Mouse (Mus musculus): ENCODE measurements around the gene Trak1.

Trak1 gene

GRCm38 (mm10) chr9:121393104-121393503 is 95.8 kb downstream of the Trak1 start:
- no peak for DNase-seq (ENCODE audit: low read depth, low spot score)

- no peak for DNase-seq (ENCODE audit: low read depth, low spot score)
Measured at GRCm38 (mm10) chr9:121394882-121395281, 97.6 kb downstream of the Trak1 start.

GRCm38 (mm10) chr9:121395812-121396211 is 98.5 kb downstream of the Trak1 start:
- DNase-seq (ENCODE audit: low read depth, low spot score) = no peak

- no peak for DNase-seq (ENCODE audit: low read depth, low spot score)
Measured at GRCm38 (mm10) chr9:121398100-121398760, 100.9 kb downstream of the Trak1 start.

GRCm38 (mm10) chr9:121398761-121399160 is 101.5 kb downstream of the Trak1 start:
- DNase-seq (ENCODE audit: low read depth, low spot score) = no peak

- no peak for DNase-seq (ENCODE audit: low read depth, low spot score)
Measured at GRCm38 (mm10) chr9:121400608-121401007, 103.3 kb downstream of the Trak1 start.

GRCm38 (mm10) chr9:121403157-121403671 is 105.9 kb downstream of the Trak1 start:
- peak; percentile 58 for DNase-seq (ENCODE audit: low read depth, low spot score)

- no peak for DNase-seq (ENCODE audit: low read depth, low spot score)
Measured at GRCm38 (mm10) chr9:121403699-121404098, 106.4 kb downstream of the Trak1 start.

- no peak for DNase-seq (ENCODE audit: low read depth, low spot score)
Measured at GRCm38 (mm10) chr9:121405088-121405681, 107.9 kb downstream of the Trak1 start.

- no peak for DNase-seq (ENCODE audit: low read depth, low spot score)
Measured at GRCm38 (mm10) chr9:121405792-121406191, 108.5 kb downstream of the Trak1 start.

- no peak for DNase-seq (ENCODE audit: low read depth, low spot score)
Measured at GRCm38 (mm10) chr9:121414237-121414636, 116.9 kb downstream of the Trak1 start.

GRCm38 (mm10) chr9:121415626-121416241 is 118.4 kb downstream of the Trak1 start:
- DNase-seq (ENCODE audit: low read depth, low spot score) = no peak

- no peak for DNase-seq (ENCODE audit: low read depth, low spot score)
Measured at GRCm38 (mm10) chr9:121416460-121416859, 119.2 kb downstream of the Trak1 start.

- no peak for DNase-seq (ENCODE audit: low read depth, low spot score)
Measured at GRCm38 (mm10) chr9:121416872-121417637, 119.8 kb downstream of the Trak1 start.

- DNase-seq (ENCODE audit: low read depth, low spot score) = no peak
Measured at GRCm38 (mm10) chr9:121419011-121419410, 121.7 kb downstream of the Trak1 start.

- no peak for DNase-seq (ENCODE audit: low read depth, low spot score)
Measured at GRCm38 (mm10) chr9:121419573-121419972, 122.3 kb downstream of the Trak1 start.

- DNase-seq (ENCODE audit: low read depth, low spot score) = no peak
Measured at GRCm38 (mm10) chr9:121420817-121421216, 123.5 kb downstream of the Trak1 start.

GRCm38 (mm10) chr9:121422402-121422801 is 125.1 kb downstream of the Trak1 start:
- no peak for DNase-seq (ENCODE audit: low read depth, low spot score)

GRCm38 (mm10) chr9:121423621-121424020 is 126.3 kb downstream of the Trak1 start:
- DNase-seq (ENCODE audit: low read depth, low spot score) = no peak

- DNase-seq (ENCODE audit: low read depth, low spot score) = no peak
Measured at GRCm38 (mm10) chr9:121424281-121425164, 127.2 kb downstream of the Trak1 start.

GRCm38 (mm10) chr9:121426451-121426850 is 129.1 kb downstream of the Trak1 start:
- DNase-seq (ENCODE audit: low read depth, low spot score) = no peak
